Mouse (Mus musculus) embryonic facial prominence, embryonic 11.5 days (tissue): ENCODE data around the gene Stpg1. TPM values are rescaled to one million over a fixed set of nuclear protein-coding genes. Genes with fewer than 3 reads are reported as not detected.

Experiments used
- ATAC-seq: fragments of 200-750 bp; cut with Nextera tagmentation; replicated peaks from 2 replicates; pipeline ENCODE4 v1.8.0; 2017; ENCODE audit warnings: low read depth; ENCODE audit not compliant: insufficient number of reproducible peaks, low FRiP score, low TSS enrichment
- DNase-seq: peaks from one replicate; pipeline ENCODE4 v3.0.0-alpha.2; 2015; ENCODE audit warnings: low spot score
- H3K27ac ChIP-seq: fragments of 300-500 bp; sonication (generic); replicated peaks from 2 replicates; pipeline ENCODE4 v1.5.1; 2014; ENCODE audit warnings: mild to moderate bottlenecking, low read depth, low read length, control low read depth
- H3K27me3 ChIP-seq: fragments of 300-500 bp; sonication (generic); 2 replicates; pipeline ENCODE4 v1.6.1; 2014; ENCODE audit warnings: mild to moderate bottlenecking, low read length, moderate library complexity, mixed read lengths; ENCODE audit not compliant: control insufficient read depth, insufficient read depth
- H3K36me3 ChIP-seq: fragments of 300-500 bp; sonication (generic); replicated peaks from 2 replicates; pipeline ENCODE4 v1.6.1; 2014; ENCODE audit warnings: low read depth, mild to moderate bottlenecking, low read length, moderate library complexity, mixed read lengths; ENCODE audit not compliant: control insufficient read depth, insufficient read depth
- H3K4me1 ChIP-seq: fragments of 300-500 bp; sonication (generic); 2 replicates; pipeline ENCODE4 v1.6.1; 2014; ENCODE audit warnings: low read length, mixed read lengths; ENCODE audit not compliant: control insufficient read depth, insufficient read depth
- H3K4me2 ChIP-seq: fragments of 300-500 bp; sonication (generic); 2 replicates; pipeline ENCODE4 v1.6.1; 2014; ENCODE audit warnings: low read depth, mild to moderate bottlenecking, control low read depth, low read length, moderate library complexity
- H3K4me3 ChIP-seq: fragments of 300-500 bp; sonication (generic); 2 replicates; pipeline ENCODE4 v1.5.1; 2014; ENCODE audit warnings: low read depth, low read length, control low read depth
- H3K9ac ChIP-seq: fragments of 300-500 bp; sonication (generic); replicated peaks from 2 replicates; pipeline ENCODE4 v1.6.1; 2014; ENCODE audit warnings: mild to moderate bottlenecking, control low read depth, low read length
- H3K9me3 ChIP-seq: fragments of 300-500 bp; sonication (generic); replicated peaks from 2 replicates; pipeline ENCODE4 v1.6.1; 2016; ENCODE audit warnings: mild to moderate bottlenecking, low read length, inconsistent platforms, mixed read lengths; ENCODE audit not compliant: control insufficient read depth
- WGBS: fragments of 180-500 bp; shearing (Covaris S2); extraction: QIAGEN DNeasy Blood & Tissue Kit; methylation state at CpG from one replicate; pipeline ENCODE4 v1.1.7; 2014; 5-methylcytosine and 5-hydroxymethylcytosine counted together
- polyA plus RNA-seq: library from polyadenylated mRNA; unstranded; fragments of >200 nt; fragmentation: Nextera tagmentation; extraction: Ambion mirVana; gene quantifications from 2 replicates; pipeline ENCODE4 v1.2.1, GENCODE M21; 2014

Gene Stpg1
- polyA plus RNA-seq, 1 experiment from 2014 or later, result 0.32 TPM

DNA sequence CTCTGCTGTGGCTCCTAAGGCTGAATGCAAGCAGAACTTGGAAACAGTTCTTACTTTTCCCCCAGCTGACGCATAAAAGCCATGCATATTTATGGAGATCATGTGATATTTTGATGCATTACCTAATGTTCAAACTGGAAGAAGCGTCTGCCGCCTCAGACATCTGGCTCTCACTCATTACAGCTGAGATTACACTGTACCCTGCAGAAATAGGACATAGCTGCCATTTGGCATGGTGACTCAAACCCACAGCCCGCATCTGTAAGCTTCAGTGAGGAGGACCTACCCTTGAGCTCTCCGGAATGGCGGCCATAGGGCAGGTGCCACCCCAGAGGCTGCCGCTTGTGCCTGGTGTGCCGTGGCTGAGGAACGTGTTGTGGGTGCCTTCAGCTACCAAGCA is 36.6 kb downstream of the Stpg1 start:
- Histone ChIP-seq H3K4me3 (no peak overlapping the region), H3K9ac (no peak overlapping the region), H3K27ac (no peak overlapping the region), H3K4me1 (peaks cover 2% of the 10 kb centered on the region; the same call in 1 of the 2 replicates), H3K9me3 (no peaks in the 10 kb centered on the region), H3K4me2 (no peak overlapping the region), H3K36me3 (no peaks in the 10 kb centered on the region), H3K27me3 (no peaks in the 10 kb centered on the region)
- DNase-seq (no peak), ATAC-seq (no peak)
- 89% methylated on average over 9 of the region's 9 CpGs for WGBS

GRCm38 (mm10) chr4:135531771-135532613 is 37.4 kb downstream of the Stpg1 start:
- no peak overlapping the region for H3K4me3 ChIP-seq
- DNase-seq (no peak), ATAC-seq (no peak)
- H3K27ac ChIP-seq, result no peak overlapping the region
- H3K36me3 ChIP-seq, result no peaks in the 10 kb centered on the region
- H3K4me2 ChIP-seq, result no peak overlapping the region
- H3K9me3 ChIP-seq, result no peaks in the 10 kb centered on the region
- H3K27me3 ChIP-seq, result no peaks in the 10 kb centered on the region
- H3K4me1 ChIP-seq, result no peaks in the 10 kb centered on the region
- no peak overlapping the region for H3K9ac ChIP-seq
- 45% methylated on average over 9 of the region's 9 CpGs for WGBS

- H3K36me3 ChIP-seq, result no peaks in the 10 kb centered on the region
- WGBS, result 72% methylated on average over 6 of the region's 6 CpGs
- ATAC-seq (no peak), DNase-seq (no peak)
- no peak overlapping the region for H3K4me3 ChIP-seq
- no peak overlapping the region for H3K27ac ChIP-seq
- H3K4me2 ChIP-seq, result no peak overlapping the region
- no peak overlapping the region for H3K9ac ChIP-seq
- no peaks in the 10 kb centered on the region for H3K9me3 ChIP-seq
- no peaks in the 10 kb centered on the region for H3K4me1 ChIP-seq
- no peaks in the 10 kb centered on the region for H3K27me3 ChIP-seq
Measured at GRCm38 (mm10) chr4:135533001-135533400, 38.4 kb downstream of the Stpg1 start.

- WGBS, result 98% methylated on average over 3 of the region's 3 CpGs
- H3K27me3 ChIP-seq, result no peaks in the 10 kb centered on the region
- no peak overlapping the region for H3K4me2 ChIP-seq
- no peaks in the 10 kb centered on the region for H3K9me3 ChIP-seq
- no peak overlapping the region for H3K9ac ChIP-seq
- H3K4me3 ChIP-seq, result no peak overlapping the region
- no peak overlapping the region for H3K27ac ChIP-seq
- ATAC-seq (no peak), DNase-seq (no peak)
- no peaks in the 10 kb centered on the region for H3K36me3 ChIP-seq
- H3K4me1 ChIP-seq, result no peaks in the 10 kb centered on the region
Measured at GRCm38 (mm10) chr4:135535021-135535420, 40.4 kb downstream of the Stpg1 start.

- H3K27ac ChIP-seq, result no peak overlapping the region
- ATAC-seq, result no peak
- H3K4me2 ChIP-seq, result no peak overlapping the region
- H3K4me1 ChIP-seq, result no peaks in the 10 kb centered on the region
- whole genome bisulfite sequencing, result 82% methylated on average over 12 of the region's 12 CpGs
- no peak overlapping the region for H3K9ac ChIP-seq
- no peaks in the 10 kb centered on the region for H3K36me3 ChIP-seq
- no peak for DNase-seq
- H3K4me3 ChIP-seq, result no peak overlapping the region
- H3K27me3 ChIP-seq, result no peaks in the 10 kb centered on the region
- H3K9me3 ChIP-seq, result no peaks in the 10 kb centered on the region
Measured at GRCm38 (mm10) chr4:135539056-135539455, 44.5 kb downstream of the Stpg1 start.

DNA sequence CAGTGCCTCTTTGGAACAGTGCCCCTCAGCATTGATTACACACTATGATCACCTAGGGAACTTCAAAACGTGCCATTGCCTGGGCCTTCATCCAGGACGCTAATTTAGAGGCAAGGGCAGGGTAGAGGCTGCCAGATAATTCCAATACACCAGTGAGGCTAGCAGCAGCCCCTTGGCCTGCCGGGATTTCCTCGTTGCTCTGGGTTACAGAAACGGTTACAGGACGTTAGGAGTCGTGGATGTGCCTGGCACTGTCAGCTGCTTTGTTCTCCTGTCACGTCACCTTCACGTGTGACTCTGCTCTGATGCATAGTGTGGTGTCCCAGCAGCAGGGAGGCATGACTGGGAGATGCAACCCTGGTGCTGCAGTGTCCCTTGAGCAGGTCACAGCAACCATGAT is 45.5 kb downstream of the Stpg1 start:
- Histone ChIP-seq H3K9me3 (no peaks in the 10 kb centered on the region), H3K4me3 (no peak overlapping the region), H3K4me1 (peaks cover 4% of the 10 kb centered on the region; the same call in 1 of the 2 replicates), H3K27me3 (no peaks in the 10 kb centered on the region), H3K4me2 (no peak overlapping the region), H3K27ac (no peak overlapping the region), H3K36me3 (no peaks in the 10 kb centered on the region), H3K9ac (no peak overlapping the region)
- DNase-seq, result no peak
- 76% methylated on average over 9 of the region's 9 CpGs for WGBS
- no peak for ATAC-seq

DNA sequence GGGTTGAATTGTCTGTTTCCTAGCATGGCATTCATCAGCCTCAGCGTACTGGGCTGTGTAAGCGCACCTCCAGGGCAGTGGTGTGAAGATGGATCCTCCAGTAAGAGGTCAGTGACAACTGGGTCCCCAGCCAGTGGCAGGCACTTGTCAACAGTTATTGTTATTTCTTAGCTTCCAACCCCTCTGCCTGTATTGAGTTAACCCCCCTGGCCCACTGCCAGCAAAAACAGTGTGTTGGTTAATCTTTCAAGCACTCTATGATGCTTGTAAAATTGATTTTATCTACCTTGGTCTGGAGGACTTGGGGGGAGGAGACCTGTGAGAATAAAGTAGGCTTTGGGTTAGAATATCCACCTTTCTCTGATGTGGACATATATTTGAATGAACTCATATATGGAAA is 49.7 kb downstream of the Stpg1 start:
- Histone ChIP-seq H3K36me3 (no peaks in the 10 kb centered on the region), H3K9ac (no peak overlapping the region), H3K4me1 (peaks cover 12% of the 10 kb centered on the region), H3K4me2 (no peak overlapping the region), H3K9me3 (no peaks in the 10 kb centered on the region), H3K4me3 (no peak overlapping the region), H3K27me3 (no peaks in the 10 kb centered on the region), H3K27ac (no peak overlapping the region)
- ATAC-seq (no peak), DNase-seq (no peak)
- 75% methylated on average over 2 of the region's 2 CpGs for WGBS

DNA sequence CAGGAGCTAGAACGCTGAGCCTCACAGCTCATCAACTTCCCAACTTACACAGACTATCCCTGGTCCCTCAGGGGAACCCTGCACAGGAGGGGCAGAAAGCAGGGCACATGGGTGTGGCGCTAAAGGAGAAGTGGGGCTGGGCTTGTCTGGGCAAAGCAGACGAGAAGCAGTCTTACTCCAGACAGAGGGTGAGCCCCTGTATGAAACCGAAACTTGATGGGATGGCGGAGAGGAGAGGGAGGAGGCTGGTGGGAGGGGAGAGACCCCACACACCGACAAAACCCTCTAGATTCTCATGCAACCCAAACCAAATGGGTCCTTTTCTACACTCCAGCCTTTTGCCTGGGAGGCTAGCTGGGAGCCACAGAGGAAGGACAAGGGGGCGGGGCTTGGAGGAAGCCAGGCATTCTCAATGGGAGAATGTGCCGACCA is 50.5 kb downstream of the Stpg1 start:
- no peak overlapping the region for H3K9ac ChIP-seq
- peak overlapping the region; percentile 19; the same call in 1 of the 2 replicates for H3K4me2 ChIP-seq
- no peaks in the 10 kb centered on the region for H3K36me3 ChIP-seq
- no peaks in the 10 kb centered on the region for H3K27me3 ChIP-seq
- ATAC-seq (0 out of 2 replicates have a peak, but pooled peaks have one; percentile 8), DNase-seq (peak; percentile 32)
- no peak overlapping the region for H3K4me3 ChIP-seq
- H3K27ac ChIP-seq, result no peak overlapping the region
- peaks cover 12% of the 10 kb centered on the region for H3K4me1 ChIP-seq
- 15% methylated on average over 8 of the region's 8 CpGs for whole genome bisulfite sequencing
- no peaks in the 10 kb centered on the region for H3K9me3 ChIP-seq
